Mouse (Mus musculus) telencephalon, adult 2 months (tissue): ENCODE measurements at regions not wholly inside any gene's neighbourhood (a gene's known extent, or its start where the extent isn't known, plus 50 kb on each side); places are given as distances from the start of the nearest gene placed in this dataset.
"Not testable (repeated sequence)": the region's sequence is repeated elsewhere in the genome, so short reads cannot be mapped to it uniquely, and the experiment has no call there.

Experiments used
- DNase-seq: peaks from one replicate; pipeline ENCODE4 v3.0.0-alpha.2; 2011; ENCODE audit warnings: low read depth, low spot score

DNA sequence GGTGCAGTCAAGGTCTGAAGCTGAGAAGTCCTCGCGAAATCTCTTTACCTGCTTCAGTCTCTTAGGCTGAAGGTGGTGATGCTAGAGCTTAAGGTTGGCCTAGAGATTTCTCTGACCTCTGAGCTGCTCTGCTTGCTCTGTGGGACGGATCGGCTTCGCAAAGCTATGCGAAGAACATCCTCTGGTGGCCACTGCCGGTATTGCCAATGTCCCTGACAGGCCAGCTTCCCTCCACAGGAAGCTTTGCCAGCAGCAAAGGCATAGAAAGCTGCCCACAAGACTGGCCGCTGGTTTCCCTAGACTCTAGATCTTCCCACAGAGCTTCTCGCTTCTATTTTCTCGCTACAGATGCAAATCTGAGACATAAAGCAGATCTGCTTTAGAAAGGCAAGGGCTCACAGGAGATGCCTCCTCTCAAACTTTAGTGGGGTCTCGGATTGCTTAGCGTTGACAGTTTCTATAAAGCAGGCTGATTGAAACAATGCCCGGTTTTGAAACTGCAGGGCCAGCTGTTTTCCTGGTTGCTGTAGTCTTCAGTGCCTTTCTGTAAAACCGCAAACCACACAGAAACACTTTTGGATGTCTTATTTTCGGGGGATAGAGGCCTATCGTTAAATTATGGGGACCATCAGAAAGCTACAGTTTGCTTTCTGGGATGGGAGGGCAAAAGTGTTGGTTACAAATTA, 153.7 kb downstream of the Car8 start:
- peak; percentile 34 for DNase-seq

DNA sequence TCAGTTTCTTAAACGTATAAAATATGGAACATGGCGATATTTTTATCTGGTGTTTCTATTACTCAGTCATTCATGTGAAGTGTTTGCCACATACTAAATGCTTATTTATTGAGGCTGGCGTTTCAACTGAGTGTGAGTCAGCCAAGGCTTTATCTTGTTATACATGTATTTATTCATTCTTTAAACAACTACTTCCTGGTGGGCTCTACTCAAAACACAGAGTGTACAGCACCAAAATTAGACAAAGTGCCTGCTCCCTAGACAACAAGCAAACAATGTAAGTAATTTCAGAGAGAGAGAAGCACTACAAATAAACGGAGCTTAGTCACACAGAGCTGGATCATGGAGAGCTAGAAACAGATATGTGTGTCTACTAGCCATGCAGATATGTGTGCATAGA, 159.5 kb downstream of the Car8 start:
- DNase-seq, result peak; percentile 18

DNA sequence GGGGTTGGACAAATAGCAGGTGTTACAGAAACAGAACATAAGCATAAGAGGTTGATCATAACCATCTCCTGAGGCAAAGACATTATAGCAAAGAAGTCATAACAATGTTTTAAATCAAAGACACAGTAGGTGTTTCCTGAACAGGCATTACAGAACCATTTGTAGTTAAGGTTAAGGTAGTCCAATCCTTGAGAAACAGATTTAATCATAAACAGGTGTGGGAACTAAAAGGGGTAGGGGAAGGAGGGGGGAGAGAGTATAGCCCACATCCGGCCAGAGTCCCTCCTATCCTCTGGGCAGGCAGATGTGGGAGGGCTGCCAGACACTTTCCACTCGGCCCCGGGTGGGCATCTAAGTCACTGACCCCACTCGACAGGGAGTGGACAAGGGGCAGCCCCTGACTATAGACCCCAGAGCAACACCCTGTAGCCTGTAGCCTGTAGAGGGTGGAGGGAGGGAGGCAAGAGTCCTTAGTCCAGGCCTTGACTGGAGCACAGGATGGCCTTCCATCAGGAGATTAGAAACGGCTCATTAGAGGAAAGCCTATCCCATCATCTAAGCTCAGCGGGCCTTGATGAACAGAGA, 165.8 kb downstream of the Car8 start:
- no peak for DNase-seq

DNA sequence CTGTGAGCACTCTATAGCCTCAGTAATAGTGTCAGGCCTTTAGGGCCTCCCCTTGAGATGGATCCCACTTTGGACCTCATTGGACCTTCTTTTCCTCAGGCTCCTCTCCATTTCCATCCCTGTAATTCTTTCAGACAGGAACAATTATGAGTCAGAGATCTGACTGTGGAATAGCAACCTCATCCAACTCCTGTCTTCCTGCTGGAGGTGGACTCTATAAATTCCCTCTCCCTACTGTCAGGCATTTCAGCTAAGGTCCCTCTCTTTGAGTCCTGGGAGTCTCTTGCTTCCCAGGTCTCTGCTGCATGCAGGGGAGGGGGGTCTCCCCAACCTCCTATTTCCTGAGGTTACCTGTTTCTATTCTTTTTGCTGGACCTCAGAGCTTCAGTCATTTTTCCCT, 168.1 kb downstream of the Car8 start:
- not testable (repeated sequence) for DNase-seq

DNA sequence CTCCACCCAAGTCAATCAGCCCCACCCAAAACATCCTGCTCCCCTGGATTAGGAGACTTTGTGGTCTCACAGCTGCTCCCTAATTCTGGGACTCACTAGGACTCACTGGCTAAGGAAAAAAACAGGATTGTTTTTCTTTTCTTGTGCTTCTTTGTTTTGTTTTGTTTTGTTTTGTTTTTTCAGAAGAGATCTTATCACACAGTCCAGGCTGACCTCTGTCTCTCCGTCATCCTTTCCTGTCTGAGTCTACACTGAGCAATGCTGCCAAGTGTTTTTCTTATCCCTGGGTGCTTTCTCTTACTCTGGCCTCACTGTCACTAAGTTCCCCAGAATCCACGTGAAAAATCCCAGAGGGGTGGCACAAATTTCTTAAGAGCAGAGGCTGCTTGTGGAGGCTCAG, 170.8 kb downstream of the Car8 start:
- no peak for DNase-seq

DNA sequence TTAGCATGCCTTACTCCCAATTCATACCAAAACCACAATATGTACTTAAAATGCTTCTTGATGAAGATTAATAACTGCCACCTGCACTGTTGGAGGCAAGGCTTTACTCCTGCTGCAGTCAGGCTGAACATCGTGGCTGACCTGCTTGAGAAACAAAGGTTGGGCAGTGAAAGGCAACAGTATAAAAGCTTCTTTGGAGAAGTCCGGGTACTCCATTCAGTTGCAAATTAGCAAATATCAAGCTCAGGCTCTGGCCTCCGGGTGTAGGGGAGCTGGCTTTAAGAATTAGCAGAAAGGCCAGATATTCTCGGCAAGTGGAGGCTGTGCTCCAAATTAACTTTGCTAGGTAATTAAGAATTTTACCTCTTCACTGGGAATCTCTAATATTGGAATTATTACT, 197.1 kb downstream of the Car8 start:
- no peak for DNase-seq

DNA sequence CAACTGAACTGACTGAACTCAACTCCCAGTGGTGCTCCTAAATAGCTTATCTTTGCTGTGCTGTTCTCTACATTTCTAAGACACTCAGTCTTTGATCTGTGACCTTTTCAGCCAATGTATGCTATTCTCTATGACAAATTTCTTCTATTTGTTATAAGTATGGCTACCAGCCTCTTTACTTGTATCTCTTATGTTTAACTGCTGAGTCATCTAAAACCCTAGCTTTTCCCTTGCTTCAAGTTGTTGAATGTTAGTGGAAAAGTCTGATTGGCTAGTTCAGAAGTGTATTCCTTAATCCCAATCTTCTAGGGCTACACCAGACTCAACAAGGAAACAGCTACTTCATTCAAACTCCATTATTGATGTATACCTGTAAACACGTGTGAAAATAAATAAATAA, 201.0 kb downstream of the Car8 start:
- no peak for DNase-seq

DNA sequence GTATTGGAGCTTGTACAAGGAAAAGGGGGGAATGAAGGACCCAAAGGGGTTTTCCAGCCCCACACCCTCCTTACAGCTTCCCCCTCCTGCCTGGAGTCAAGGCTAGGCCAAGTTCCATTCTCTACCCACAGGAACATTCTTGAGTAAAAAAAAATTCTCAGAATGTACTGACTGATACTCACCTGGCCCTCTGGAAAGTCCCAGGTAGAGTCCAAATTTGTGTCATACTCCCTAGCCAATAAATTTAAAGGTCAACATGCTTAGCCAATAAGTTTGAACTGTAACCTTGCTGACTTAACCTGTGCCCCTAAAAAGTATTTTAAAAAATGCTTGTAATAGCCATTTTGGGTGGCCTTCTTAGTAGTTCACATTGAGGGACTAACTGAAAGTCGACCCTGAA, 205.4 kb downstream of the Car8 start:
- DNase-seq, result not testable (repeated sequence)

DNA sequence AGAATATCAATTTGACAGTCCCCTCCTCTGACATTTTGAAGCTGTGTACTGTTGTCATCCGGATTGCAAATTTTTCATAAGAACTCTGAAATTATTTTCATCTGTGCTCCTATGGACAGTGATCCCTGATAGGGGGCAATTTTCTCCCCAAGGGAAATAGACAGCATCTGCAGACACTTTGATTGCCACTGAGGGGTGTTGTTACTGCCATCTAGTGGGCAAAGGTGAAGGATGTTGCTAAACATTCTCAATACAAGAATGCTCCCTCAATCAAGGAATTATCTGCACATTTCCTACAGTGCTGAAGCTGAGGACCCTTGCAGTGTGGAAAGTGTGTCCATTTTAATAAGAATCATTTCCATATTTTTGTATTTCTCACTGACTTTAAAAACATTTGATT, 233.7 kb downstream of the Car8 start:
- DNase-seq, result peak; percentile 12

DNA sequence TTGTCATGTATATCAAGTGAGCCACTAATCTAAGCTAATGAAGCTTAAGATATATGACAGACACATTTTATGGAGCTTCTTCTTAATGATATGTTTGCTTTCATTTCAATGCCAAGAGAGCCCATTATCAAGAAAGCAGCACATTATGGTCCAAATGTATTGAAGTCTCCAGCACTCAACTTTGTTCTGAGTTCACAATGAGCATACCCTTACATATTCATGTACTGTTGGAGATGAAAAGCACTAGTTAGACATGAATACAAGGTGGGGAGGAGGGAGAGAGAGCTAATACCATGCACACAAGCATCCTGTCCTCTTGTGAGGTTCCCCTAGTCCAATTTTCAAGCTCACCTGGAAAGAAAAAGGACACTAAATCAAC, 241.3 kb downstream of the Car8 start:
- DNase-seq, result no peak

DNA sequence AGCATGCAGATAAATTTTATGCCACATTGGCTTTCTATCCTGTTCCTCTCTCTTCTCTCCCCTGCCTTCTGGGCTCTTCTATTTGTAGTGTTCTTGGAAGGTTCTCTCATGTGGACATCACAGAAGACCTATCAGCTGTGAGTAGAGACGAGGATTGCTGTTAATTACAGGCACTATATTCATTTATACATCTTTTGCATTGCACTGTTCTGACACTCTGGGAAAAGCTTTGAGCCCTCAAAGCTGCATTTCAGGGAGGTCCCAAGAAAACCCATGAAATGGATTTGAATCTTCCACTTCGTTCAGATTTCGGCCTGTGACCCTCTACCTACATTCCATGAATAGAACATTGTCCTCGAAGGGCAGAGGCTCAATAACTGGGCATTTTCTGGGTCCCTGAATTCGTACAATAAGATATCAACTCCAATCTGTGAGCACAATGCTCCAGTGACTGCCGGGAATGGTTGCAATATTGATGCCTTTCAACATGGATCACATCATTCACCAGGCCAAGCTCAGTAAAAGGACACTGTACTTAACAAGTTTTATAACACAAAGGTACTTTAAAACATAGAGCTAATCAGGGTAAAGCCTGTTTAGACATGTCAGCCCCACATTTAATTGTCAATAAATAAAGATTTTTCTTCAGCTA, 241.8 kb downstream of the Car8 start:
- no peak for DNase-seq

DNA sequence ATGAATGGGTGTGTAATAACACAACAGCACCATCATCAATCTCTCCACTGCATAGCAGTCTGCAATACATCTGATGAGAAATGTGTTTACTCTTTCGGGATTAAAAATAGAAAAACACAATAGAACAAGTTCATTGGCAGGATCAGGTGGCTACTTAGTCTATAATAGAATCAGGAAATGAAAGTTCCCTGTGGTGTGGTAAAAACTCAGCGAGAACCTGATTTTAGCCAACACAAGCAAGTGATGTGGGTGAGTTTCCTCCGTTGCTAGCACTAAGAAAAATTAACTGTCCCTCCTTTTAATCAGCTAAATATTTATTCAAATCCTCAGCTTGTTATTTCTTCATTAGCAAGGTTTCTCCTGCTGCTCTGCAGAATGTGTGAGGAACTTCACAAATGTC, 245.9 kb downstream of the Car8 start:
- DNase-seq, result no peak

DNA sequence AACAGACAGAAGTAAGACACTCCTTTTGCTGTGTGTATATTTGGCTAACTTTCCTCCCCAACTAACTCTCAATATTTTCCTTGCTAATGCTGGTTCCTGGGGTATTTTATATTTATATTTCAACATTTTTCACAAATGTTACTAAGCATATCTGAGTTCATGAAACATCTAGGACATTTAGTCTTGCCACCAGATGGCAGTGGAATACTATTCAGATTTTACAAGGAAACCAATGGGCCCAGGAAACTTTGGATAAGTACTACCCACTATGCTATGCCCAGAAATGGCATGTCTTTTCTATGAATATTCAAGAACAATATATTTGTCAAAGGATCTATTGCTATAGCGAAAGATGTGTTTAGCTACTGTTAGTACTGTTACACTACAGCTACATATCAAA, 251.1 kb downstream of the Car8 start:
- no peak for DNase-seq

DNA sequence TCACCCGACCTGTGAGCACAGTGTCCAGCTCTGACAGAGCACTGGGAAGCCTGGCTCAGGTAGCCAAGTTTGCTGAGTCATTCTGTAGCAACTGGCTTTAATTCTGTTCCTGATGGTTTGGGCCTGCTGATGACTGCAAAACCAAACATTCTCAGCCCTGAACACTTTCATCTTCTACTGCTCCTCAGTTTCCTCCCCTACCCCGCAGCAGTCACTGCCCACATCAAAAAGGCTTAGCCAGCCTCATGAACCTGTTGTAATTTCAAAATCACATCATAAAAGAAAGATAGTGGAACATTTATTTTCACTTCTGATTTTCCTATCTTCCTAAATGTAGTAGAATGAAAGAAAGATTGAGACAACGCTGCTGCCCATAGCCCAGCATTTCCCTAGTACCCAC, 251.5 kb downstream of the Car8 start:
- no peak for DNase-seq

DNA sequence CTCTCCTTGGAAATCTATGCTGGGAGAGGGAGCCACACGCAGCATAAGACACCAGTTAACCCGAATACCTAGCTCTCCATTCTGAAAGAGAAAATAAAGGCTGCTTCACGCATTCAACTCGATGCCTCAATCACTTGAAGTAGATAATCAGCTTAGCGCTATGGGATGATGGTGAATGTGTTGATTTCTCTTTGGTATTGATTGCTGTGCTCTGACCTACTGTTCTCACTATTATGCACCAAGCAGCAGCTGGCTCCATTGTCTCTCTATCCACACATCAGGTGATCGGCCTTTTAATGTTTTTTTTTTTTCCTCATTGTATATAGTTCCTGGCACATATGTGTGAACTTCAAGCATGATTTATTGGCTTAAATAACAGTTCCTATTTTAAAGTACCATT, 254.0 kb downstream of the Car8 start:
- DNase-seq, result no peak

DNA sequence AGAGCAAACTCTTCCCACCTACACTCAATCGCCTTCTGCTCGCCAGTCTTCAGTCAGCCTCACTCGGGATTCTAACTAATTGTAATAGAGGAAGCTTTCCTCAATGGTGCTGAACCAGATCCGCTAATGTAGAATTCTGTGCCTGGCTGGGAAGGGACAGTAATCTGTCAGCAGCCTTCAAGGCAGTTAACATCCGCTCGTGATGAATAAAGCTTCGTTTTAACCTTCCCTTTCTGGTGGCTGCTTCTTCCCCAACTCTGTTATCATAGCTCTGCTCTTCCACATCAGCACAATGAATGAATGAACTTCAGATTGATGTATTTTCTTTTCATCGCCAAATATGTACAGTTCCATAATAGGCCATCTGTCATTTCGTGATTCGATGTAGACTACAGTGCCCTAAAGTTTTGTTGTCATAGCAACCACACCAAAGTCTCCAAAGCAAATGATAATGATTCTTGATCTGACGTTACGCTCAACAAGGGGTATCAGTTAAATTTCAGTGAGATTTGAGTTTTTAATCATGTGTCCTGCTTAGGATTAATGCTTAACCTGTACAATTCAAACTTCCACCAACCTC, 259.0 kb downstream of the Car8 start:
- no peak for DNase-seq

DNA sequence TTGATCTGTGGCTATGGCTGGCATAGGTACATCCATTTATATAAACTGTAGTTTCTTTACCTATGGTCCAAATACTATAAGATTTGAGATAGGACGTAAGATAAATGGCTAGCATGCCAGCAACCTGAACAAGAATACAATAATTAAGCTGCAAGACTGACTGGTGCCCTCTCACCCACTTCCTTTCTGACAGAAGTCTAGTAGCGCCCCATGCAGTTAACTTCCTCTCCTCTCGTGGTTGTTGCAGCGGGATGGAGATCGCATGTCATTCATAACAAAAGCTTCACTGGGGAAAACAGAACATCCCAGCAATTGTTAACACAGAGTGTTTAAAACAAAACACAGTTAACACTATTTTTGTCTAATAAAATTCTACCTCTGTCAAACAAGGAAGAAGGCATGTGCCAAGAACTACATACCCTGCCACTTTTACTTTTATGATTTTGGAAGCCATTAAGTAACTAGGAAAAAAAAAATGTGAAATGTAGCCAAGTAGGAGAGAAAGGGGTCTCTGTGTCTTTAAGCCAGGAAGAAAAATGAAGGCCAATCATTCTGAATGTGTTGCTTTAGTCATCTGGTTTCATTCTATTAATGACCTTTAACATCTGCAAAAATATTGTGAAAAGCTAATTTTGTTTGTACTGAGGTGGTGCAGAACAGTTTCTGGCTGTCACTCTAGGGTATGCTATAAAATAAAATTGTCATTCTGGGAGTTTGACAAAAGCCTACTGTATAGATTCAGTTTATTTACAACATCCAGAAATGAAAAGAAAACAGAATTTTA, 261.0 kb downstream of the Car8 start:
- no peak for DNase-seq

DNA sequence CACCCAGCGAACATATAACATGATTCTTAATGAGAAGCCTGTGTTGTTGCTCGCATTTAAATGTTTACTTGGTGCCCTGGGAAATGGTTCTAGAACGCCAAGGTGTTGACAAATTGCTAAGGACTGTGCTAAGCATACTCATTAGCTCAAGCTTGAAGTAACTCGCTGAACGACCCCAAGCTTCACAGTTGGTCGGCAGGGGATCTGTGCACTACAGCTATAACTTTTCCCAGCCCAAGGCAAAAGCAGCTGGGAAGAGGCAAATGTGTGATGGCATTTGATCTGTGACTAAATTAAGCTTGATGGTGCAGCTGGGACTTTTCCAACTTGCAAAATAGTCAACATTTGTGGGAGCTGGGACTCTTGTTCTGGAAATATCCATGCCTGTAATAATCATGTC, 268.6 kb downstream of the Car8 start:
- DNase-seq, result no peak

DNA sequence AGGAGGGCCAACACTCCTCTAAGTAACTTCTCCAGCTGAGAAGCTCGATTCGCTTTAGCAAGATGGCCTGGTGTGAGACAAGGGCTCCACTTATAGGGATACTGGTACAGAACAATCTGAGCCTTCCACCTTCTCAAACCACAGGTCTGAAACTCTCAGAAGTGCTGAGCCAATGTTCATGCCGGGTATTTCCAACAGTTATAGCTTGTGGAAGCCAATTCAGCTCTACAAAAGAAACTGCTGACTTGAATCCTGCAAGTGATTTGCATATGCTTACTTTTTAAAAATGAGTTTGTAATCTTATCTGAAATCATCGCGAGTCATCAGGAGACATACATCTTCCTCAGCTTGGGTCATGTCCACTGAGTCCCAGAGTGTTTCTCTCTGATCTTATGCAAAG, 273.2 kb downstream of the Car8 start:
- no peak for DNase-seq

DNA sequence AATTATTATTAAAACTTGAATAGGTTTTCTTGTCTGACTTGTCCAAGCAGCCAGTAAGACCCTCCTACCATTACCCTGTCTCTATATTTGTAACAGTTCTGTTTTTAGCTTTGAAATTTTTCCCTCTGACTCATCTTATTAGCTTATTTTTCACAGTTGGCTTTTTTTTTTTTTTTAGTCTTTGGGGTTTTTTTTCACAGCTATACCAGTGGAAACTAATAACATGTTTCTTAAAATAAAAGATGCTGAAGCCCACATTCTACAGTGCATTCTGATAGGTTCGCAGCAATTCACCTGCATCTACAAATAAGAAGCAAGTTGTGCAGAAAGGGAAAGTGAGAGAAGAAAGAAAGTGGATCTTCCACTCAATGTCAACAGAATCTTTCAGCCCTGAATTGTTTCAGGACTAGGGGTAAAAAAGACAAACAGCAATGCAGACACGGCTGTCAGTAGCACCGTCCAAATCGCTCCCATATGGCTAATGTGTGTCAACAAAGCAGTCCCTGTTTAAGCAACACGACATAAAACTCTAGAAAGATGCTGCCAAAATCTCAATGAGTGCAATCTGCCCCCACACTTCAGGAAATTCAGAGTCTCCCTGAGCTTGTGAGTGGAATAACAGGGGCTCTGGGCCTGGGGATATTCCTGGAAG, 277.2 kb downstream of the Car8 start:
- DNase-seq, result peak; percentile 24

DNA sequence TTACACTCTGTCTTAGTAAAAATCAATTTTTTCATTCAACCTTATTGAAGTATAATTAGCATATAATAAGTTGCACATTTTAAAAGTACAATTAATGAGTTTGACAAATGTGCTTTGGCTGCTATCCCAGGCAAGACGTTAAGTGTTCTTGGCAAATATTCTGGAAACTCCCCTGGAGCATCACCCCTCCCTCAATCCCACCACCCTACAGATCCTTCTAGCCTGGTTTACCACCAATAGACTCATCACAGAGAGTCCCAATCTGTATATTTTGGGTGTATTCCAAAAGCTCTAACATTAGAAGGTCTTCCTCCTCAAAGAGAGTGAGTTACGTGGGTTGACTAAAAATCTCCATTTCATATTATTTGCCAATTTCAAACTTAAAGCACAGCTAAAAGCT, 278.5 kb downstream of the Car8 start:
- no peak for DNase-seq

DNA sequence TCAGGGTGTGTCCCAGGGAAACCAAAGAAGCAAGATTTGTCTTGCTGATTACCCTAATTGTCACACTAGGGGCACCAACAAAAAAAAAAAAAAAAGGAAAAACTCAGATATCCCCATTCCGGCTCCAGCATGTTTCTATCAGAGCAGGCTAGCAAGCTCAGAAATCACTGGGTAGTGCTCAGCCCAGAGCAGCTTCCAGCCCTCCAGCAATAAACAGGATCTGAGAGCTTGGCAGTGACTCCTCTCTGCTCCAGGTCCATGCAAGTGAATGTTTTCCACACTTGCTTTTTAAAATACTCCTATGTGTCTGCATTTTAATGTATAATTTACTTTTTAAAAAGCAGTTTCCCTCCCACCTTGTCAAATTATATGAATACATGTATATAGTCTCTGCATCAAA, 290.8 kb downstream of the Car8 start:
- peak; percentile 36 for DNase-seq
